Mouse (Mus musculus) embryonic facial prominence, embryonic 11.5 days (tissue): ENCODE results near the gene Kcng4. TPM values are rescaled to one million over a fixed set of nuclear protein-coding genes. Genes with fewer than 3 reads are reported as not detected.
A peak's percentile ranks its signal among the peaks of the same experiment; 100 is the strongest.

Experiments used
- ATAC-seq: fragments of 200-750 bp; cut with Nextera tagmentation; replicated peaks from 2 replicates; pipeline ENCODE4 v1.8.0; 2017; ENCODE audit warnings: low read depth; ENCODE audit not compliant: insufficient number of reproducible peaks, low FRiP score, low TSS enrichment
- DNase-seq: peaks from one replicate; pipeline ENCODE4 v3.0.0-alpha.2; 2015; ENCODE audit warnings: low spot score
- H3K27ac ChIP-seq: fragments of 300-500 bp; sonication (generic); replicated peaks from 2 replicates; pipeline ENCODE4 v1.5.1; 2014; ENCODE audit warnings: mild to moderate bottlenecking, low read depth, low read length, control low read depth
- H3K27me3 ChIP-seq: fragments of 300-500 bp; sonication (generic); 2 replicates; pipeline ENCODE4 v1.6.1; 2014; ENCODE audit warnings: mild to moderate bottlenecking, low read length, moderate library complexity, mixed read lengths; ENCODE audit not compliant: control insufficient read depth, insufficient read depth
- H3K36me3 ChIP-seq: fragments of 300-500 bp; sonication (generic); replicated peaks from 2 replicates; pipeline ENCODE4 v1.6.1; 2014; ENCODE audit warnings: low read depth, mild to moderate bottlenecking, low read length, moderate library complexity, mixed read lengths; ENCODE audit not compliant: control insufficient read depth, insufficient read depth
- H3K4me1 ChIP-seq: fragments of 300-500 bp; sonication (generic); 2 replicates; pipeline ENCODE4 v1.6.1; 2014; ENCODE audit warnings: low read length, mixed read lengths; ENCODE audit not compliant: control insufficient read depth, insufficient read depth
- H3K4me2 ChIP-seq: fragments of 300-500 bp; sonication (generic); 2 replicates; pipeline ENCODE4 v1.6.1; 2014; ENCODE audit warnings: low read depth, mild to moderate bottlenecking, control low read depth, low read length, moderate library complexity
- H3K4me3 ChIP-seq: fragments of 300-500 bp; sonication (generic); 2 replicates; pipeline ENCODE4 v1.5.1; 2014; ENCODE audit warnings: low read depth, low read length, control low read depth
- H3K9ac ChIP-seq: fragments of 300-500 bp; sonication (generic); replicated peaks from 2 replicates; pipeline ENCODE4 v1.6.1; 2014; ENCODE audit warnings: mild to moderate bottlenecking, control low read depth, low read length
- H3K9me3 ChIP-seq: fragments of 300-500 bp; sonication (generic); replicated peaks from 2 replicates; pipeline ENCODE4 v1.6.1; 2016; ENCODE audit warnings: mild to moderate bottlenecking, low read length, inconsistent platforms, mixed read lengths; ENCODE audit not compliant: control insufficient read depth
- WGBS: fragments of 180-500 bp; shearing (Covaris S2); extraction: QIAGEN DNeasy Blood & Tissue Kit; methylation state at CpG from one replicate; pipeline ENCODE4 v1.1.7; 2014; 5-methylcytosine and 5-hydroxymethylcytosine counted together
- polyA plus RNA-seq: library from polyadenylated mRNA; unstranded; fragments of >200 nt; fragmentation: Nextera tagmentation; extraction: Ambion mirVana; gene quantifications from 2 replicates; pipeline ENCODE4 v1.2.1, GENCODE M21; 2014

Gene Kcng4
- polyA plus RNA-seq, 1 experiment from 2014 or later = not detected

DNA sequence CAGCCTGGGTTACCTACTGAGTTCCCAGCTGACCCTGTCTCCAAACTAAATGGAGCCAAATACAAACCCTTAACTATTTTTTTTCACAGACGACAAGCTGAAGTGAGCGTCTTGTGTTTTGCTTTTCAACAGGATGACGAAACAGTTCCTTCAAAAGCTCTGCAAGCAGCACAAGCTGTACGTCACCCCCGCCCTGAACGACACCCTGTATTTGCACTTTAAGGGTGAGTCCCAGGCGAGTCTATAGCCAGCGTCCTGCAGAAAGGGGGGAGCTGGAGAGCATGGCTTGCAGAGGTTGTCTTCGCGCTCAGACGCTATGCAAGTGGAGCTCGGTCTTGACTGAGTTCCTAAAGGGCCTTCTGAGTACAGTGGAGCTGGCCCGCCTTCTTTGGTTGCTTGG is 56.4 kb downstream of the Kcng4 start:
- Histone ChIP-seq H3K36me3 (no peaks in the 10 kb centered on the region), H3K27me3 (peaks cover 4% of the 10 kb centered on the region; the same call in 1 of the 2 replicates), H3K9me3 (no peaks in the 10 kb centered on the region), H3K4me1 (peaks cover 1% of the 10 kb centered on the region; the same call in 1 of the 2 replicates), H3K4me3 (no peak overlapping the region), H3K27ac (no peak overlapping the region), H3K9ac (no peak overlapping the region), H3K4me2 (no peak overlapping the region)
- 39% methylated on average over 13 of the region's 13 CpGs for WGBS
- no peak for ATAC-seq
- DNase-seq = no peak

GRCm38 (mm10) chr8:119575366-119575726 is 60.1 kb downstream of the Kcng4 start:
- Histone ChIP-seq H3K9ac (peak overlapping the region; percentile 68), H3K4me2 (peak overlapping the region; percentile 98), H3K27ac (no peak overlapping the region), H3K4me1 (peaks cover 3% of the 10 kb centered on the region; the same call in 1 of the 2 replicates), H3K9me3 (no peaks in the 10 kb centered on the region), H3K4me3 (peak overlapping the region; percentile 78), H3K36me3 (no peaks in the 10 kb centered on the region), H3K27me3 (peaks cover 4% of the 10 kb centered on the region; the same call in 1 of the 2 replicates)
- no peak for DNase-seq
- ATAC-seq = no peak; the same call in 1 of the 2 replicates
- WGBS = 2% methylated on average over 16 of the region's 16 CpGs

- DNase-seq (peak; percentile 93), ATAC-seq (peak; percentile 78)
- Histone ChIP-seq H3K9ac (peak within 1 kb of the TSS; percentile 68), H3K4me1 (peaks cover 3% of the 10 kb centered on the region; the same call in 1 of the 2 replicates), H3K36me3 (no peaks in the 10 kb centered on the region), H3K27me3 (peaks cover 4% of the 10 kb centered on the region; the same call in 1 of the 2 replicates), H3K4me3 (peak within 1 kb of the TSS; percentile 78), H3K4me2 (peak within 1 kb of the TSS; percentile 98), H3K27ac (no peak within 1 kb of the TSS), H3K9me3 (no peaks in the 10 kb centered on the region)
- under 1% methylated on average over 85 of the region's 97 CpGs for WGBS
Observed at GRCm38 (mm10) chr8:119574437-119575365, 60.8 kb downstream of the Kcng4 start, which contains the start of the genes Hsdl1 and Dnaaf1. Gene Hsdl1 (minus strand): TSS chr8:119575183. Gene Dnaaf1 (plus strand): TSS chr8:119575235.

Other genes starting within 250 kb of the Kcng4 start
- gene Mlycd, start 240.8 kb downstream of the Kcng4 start, polyA plus RNA-seq = 9.8 and 10.4 TPM in 2 replicates
- 0.08 and 0.53 TPM in 2 replicates for gene Osgin1, start 201.6 kb downstream of the Kcng4 start, polyA plus RNA-seq
- 9.2 and 11.9 TPM in 2 replicates for gene Necab2, start 189.0 kb downstream of the Kcng4 start, polyA plus RNA-seq
- gene Slc38a8, start 134.0 kb downstream of the Kcng4 start, polyA plus RNA-seq = 1.8 and 4.7 TPM in 2 replicates
- gene Mbtps1, start 76.9 kb downstream of the Kcng4 start, polyA plus RNA-seq = 103 and 106 TPM in 2 replicates
- 39.6 and 45.2 TPM in 2 replicates for gene Hsdl1, start 60.5 kb downstream of the Kcng4 start, polyA plus RNA-seq
- 0.13 TPM in 1 of 2 replicates, not detected in the other for gene Dnaaf1, start 60.4 kb downstream of the Kcng4 start, polyA plus RNA-seq
- 10.3 and 11.0 TPM in 2 replicates for gene Taf1c, start 30.5 kb downstream of the Kcng4 start, polyA plus RNA-seq
- gene Adad2, start 22.9 kb downstream of the Kcng4 start, polyA plus RNA-seq = 0.17 TPM in 1 of 2 replicates, not detected in the other
- gene Wfdc1, start 30.7 kb upstream of the Kcng4 start, polyA plus RNA-seq = 5.7 and 14.3 TPM in 2 replicates
- 1.1 and 1.3 TPM in 2 replicates for gene Atp2c2, start 64.3 kb upstream of the Kcng4 start, polyA plus RNA-seq
- 6.5 and 6.9 TPM in 2 replicates for gene Tldc1, start 142.7 kb upstream of the Kcng4 start, polyA plus RNA-seq
- gene Cotl1, start 204.9 kb upstream of the Kcng4 start, polyA plus RNA-seq = 321 and 363 TPM in 2 replicates
- 6.5 and 8.1 TPM in 2 replicates for gene Klhl36, start 226.6 kb upstream of the Kcng4 start, polyA plus RNA-seq